Mouse (Mus musculus) induced T-regulatory cell, adult 2 months (primary cell): Measurements from ENCODE around the gene Dzip1.

ENCODE experiments used
- DNase-seq: peaks from one replicate; pipeline ENCODE4 v3.0.0-alpha.2; 2012; ENCODE audit warnings: low read depth

Gene Dzip1

GRCm38 (mm10) chr14:118834313-118834712 lies 90.9 kb downstream of the Dzip1 start:
- DNase-seq: peak; percentile 82

GRCm38 (mm10) chr14:118833241-118833640 lies 92.0 kb downstream of the Dzip1 start:
- no peak for DNase-seq

- no peak for DNase-seq
Observed at GRCm38 (mm10) chr14:118831597-118831996, 93.7 kb downstream of the Dzip1 start.

GRCm38 (mm10) chr14:118829331-118830095 lies 95.7 kb downstream of the Dzip1 start:
- DNase-seq: no peak

- DNase-seq: no peak
Observed at GRCm38 (mm10) chr14:118827283-118827904, 97.9 kb downstream of the Dzip1 start.

- DNase-seq: no peak
Observed at GRCm38 (mm10) chr14:118826346-118826745, 98.9 kb downstream of the Dzip1 start.
